Mouse (Mus musculus) kidney, postnatal 36 days (tissue): ENCODE results near the gene Spaca4.

ENCODE experiments used
- DNase-seq, 2 experiments: peaks; one replicate each; pipeline ENCODE4 v3.0.0; 2021 to 2022; ENCODE audit warnings: mixed read lengths in 2 of 2

The Spaca4 gene

DNA sequence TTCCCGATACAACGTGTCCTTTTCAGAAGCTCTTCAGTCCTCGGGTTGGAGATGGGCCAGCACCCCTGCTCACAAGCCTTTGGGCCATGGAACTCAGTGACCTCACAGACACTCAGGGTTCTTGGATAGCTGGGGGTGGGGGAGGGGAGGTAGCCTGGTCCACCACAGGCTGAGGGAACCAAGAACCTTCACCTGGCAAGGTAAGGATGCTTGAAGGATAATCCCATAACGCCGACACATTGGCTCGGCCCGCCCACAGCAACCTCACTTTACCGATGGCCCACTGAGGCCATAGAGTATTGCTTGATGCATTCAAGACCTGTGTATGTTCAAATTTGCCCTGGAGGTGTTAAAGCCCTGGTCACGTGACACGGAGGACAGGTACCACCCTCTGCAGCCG is at the start of gene Spaca4:
Gene Spaca4 (minus strand): TSS at position 101 of the 400 bp plus-strand sequence.
- no peak for DNase-seq

DNA sequence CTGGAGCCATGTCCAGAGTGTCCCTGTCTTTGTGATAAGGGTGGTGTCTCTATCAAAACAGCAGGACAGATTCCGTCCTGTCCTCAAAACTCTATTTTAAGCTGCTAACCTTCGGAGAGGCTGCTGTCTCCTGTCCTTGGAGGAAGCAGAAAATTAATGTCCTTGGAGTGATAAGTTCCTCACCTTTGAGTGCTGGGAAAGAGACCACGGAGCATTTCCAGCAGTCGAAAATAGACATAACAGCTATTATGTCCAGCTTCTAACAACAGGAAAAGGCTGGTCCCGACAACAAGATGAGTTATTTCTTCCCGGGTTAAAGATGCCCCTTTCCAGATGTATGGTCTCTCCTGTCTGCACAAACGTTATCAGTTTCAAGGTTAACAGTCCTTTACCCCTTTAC is 49.6 kb upstream of the Spaca4 start:
- peak in 1 of 2 experiments; percentile 44 for DNase-seq

DNA sequence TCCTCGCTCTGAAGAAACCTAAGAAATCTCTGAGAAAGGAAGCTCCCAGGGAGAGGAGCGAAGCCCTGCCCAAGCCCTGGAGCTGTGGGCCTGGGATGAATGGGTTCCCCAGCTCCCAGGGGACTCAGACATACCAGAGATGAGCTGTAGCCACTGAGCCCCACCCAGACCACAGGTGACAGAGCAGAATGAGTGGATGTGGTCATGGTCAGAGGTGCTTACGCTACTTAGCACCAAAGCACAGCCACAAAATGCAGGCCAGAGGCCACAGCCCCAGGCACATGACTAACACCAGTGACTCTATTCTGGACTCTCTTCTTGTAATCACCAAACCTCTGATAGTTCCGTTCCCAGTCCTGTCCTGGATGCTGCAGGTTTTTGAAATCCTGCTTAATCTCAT is 45.5 kb upstream of the Spaca4 start:
- DNase-seq, result no peak

DNA sequence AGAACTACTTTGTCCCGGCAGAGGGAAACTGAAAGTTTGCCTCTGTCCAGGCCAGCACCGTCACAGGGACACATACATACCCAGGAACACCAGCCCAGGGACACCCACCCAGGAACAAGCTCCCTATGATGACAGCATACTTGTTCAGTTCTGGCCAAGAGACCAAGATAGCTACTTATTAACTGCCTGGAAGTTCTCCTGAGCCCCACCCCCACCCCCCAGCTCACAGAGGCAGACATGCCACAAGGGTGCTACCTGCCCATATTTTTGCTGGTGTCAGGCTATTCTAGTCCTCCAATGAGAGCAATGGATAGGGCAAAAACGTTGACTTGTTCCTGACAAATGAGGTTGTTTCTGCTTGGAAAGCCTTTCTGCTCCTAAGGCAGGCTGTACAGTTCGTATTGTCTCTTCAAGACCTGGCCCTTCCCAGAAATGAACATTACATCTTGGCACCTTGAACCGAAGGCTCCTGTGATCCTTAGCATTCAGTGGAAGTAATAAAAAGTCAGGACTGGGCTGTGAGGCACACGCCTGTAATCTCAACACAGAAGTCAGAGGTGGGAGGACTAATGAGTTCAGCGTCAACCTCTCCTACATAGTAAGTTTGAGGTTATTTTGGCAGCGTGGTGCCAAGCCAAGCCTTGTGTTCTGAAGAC is 44.9 kb upstream of the Spaca4 start:
- DNase-seq, result peak; percentile 20 to 41

DNA sequence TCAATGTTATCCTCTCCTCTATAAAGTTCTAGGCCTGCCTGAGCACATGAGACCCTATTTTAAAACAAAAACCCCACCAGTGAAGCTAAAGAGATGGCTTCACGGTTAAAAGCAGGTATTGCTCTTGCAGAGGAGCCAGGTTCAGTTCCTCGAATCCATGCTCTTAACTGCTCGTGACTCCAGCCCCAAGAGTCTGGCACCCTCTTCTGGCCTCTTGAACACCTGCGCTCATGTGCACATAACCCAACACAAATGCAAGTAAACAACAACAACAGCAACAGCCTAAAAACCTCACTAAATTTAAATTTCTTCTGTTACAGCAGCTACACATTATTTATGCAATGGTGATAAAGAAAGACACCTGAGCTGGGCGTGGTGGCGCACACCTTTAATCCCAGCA is 41.9 kb upstream of the Spaca4 start:
- DNase-seq, result no peak

DNA sequence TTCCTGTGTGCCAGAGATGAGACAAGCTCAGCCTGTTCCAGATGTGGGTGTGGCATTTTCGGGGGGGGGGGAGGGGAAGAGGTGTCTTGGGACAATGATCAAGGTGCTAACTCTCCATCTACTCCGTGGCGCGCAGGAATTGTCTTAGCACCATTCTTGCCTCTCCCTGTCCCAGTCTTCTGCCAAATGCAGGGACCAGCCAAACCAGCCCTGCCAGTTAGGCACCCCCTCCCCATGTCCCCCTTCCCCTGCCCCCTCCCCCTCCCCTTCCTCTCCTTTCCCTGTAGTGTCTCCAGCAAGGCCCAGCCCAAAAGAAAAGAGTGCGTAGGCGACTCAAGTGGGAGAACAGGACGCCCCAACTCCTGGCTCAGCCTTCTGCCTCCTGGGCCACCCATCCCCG is 41.2 kb upstream of the Spaca4 start:
- DNase-seq, result no peak

DNA sequence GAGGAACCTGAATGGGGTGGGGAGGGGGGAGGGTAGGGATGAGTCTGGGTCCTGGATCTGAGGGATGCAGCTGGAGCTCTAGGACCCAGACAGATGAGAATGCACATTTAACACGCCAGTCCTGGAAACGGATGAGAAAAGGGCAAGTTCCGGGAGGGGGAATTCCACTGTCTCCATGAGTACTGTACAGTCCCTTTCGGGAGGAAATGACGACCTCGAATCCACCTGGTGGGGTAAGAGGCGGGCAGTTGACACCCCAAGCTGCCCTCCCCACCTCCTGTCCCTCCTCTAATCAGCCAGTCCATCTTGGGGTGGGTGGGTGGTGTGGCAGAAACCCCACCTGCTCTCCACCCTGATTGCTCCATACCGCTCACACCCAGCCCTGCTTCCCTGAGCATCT is 40.4 kb upstream of the Spaca4 start:
- no peak for DNase-seq

DNA sequence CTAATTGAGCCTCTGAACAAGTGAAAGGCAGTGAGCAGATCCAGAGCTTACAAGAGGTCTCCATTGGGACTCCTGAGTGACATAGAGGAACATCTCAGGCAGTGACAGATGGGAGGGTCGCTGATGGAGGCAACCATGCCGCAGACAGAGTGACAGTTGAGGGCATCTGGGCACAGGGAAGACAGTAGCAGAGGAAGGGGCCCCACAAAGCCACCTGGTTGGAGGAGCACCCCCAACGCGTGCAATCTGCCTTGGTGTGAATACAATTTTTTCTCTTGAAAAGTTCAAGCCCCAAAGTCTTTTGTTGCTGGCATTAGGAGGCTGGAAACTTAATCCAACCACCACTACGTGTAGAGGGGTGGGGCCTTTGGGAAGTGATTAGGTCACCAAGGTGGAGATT is 34.5 kb upstream of the Spaca4 start:
- DNase-seq, result no peak

DNA sequence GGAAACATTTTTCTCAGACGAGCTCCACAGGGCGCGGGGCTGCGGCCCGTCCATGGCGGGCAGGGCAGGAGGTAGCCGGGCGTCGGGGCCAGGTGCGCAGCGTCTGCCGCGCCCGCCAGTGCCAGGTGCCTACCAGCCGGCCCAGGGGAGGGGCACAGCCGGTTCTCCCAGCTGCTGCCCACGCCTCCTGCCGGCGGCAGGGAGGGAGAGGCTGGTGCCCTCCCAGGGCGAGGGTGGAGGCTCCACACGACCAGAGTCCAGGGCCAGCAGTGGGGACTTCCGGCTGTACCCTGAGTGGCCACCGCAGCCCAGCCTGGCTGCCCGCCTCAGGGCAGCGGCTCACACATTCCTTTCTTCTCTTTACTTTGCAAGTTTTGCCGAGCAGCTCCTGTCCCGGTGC is 33.8 kb upstream of the Spaca4 start:
- DNase-seq, result peak; percentile 81 to 86

DNA sequence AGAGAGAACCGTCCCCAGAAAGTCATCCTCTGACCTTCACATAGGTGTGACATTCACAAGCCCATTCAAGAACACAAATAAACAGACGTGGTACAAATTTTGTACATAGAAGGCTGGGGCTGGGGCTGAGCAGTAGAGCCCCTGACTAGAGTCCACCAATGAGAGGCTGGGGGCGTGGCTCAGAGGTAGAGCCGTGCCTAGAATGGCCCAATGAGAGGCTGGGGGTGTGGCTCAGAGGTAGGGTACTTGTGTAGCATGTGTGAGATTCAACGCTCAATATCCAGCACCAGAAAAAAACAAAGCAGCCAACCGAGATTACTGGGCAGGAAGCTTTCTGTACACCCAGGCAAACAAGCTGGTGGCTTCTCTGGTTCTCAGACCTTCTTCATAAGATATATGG is 30.1 kb upstream of the Spaca4 start:
- no peak for DNase-seq

DNA sequence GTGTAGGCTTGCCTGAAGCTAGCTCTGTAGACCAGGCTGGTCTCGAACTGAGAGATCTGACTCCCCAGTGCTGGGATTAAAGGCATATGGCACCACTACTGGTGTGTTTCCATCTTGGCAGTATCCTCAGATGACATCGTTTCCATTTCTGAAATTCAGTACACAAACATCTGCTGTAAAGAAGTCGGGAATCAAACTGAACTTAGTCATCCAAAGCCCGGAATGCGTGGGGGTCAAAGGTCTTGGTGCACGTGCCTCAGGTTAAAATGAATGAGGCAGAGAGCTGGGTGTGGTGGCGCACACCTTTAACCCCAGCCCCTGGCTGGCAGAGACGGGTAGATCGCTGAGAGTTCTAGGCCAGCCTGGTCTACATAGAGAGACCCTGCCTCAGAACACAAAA is 24.5 kb upstream of the Spaca4 start:
- peak; percentile 29 to 50 for DNase-seq

DNA sequence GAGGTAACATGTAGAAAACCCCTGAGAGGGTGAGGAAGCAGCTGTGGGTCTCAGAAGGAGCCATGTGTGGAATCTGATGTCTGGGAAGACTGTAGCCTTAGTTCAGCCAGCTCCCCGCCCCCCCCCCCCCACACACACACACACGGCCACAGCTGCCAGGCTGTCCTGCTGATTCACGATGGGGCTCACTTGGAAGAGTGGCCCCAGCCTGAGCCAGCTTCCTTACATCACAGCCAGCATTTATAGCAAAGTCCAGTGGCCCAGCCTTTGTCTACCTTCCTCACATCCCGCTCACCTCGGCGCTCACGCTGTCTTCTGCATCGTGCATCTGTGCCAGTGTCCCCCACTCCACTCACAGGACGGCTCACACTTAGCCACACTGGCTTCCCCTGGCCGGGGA is 23.8 kb upstream of the Spaca4 start:
- DNase-seq, result no peak

DNA sequence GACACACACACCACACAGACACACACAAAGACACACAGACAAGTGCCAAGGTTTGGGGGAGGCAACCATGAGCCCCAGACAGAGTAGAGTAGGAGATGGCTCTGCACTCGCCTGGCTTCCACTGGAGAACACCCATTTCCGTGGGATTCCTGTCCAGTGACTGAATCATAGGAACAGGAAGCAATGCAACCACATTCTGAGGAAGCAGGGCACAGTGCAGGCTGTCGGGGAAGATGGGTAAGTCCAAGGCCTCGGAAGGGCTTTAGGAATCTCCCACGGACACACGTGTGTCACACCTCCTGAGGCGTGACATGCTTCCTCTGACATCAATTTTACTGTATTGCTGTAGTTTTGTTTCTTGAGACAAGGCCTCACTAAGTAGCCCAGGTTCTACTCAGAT is 22.5 kb upstream of the Spaca4 start:
- DNase-seq, result peak; percentile 25 to 38

DNA sequence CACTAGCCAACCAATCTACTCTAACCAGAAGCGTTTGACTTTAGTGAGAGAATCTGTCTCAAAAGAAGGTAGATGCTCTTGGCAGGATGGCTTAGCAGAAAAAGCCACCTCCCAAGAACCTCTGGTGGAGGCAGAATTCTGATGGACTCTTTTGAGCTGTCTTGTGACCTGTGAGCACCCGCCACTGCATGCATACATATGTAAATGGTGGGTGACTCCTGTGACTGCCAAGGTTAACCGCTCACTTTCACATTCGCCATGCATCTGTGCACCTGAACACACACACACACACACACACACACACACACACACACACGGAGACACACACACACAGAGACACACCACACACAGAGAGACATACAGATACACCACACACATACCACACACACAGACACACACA is 21.8 kb upstream of the Spaca4 start:
- no peak for DNase-seq

DNA sequence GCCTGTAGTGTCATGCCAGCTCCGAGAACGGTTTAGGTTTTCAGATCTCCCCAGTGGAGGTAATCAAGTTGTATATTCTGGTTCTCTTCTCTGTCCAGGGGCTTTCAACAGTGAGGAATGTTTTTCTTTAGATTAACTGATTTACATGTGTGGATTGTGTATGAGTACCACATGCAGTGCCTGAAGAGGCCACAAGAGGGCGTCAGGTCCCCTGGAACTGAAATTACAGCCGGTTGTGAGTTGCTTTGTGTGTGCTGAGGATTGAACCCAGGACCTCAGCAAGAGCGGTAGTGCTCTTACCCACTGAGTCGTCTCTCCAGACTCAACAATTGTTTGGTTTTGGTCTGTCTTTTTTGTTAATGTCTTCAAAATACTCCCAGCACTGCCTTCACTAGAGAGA is 20.9 kb upstream of the Spaca4 start:
- no peak for DNase-seq

DNA sequence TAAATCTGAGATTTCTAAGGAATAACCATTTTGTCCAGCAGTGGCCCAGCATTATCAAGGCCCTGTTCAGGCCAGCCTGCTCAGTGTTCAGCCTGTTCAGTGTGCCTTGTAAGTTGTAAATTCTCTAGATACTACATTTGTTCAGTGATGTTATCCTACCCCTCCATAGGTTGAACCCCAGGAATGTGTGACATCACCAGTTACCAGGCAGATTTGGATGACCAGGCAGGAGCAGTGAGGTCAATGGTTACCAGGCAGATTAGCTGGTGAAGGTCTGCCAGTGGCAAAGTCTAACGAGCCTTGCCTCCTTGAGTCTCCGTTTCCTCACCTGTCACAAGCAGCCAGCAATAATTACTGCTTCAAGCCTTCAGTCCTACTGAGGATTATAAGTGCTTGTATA is 18.8 kb upstream of the Spaca4 start:
- DNase-seq, result peak; percentile 80 to 91

DNA sequence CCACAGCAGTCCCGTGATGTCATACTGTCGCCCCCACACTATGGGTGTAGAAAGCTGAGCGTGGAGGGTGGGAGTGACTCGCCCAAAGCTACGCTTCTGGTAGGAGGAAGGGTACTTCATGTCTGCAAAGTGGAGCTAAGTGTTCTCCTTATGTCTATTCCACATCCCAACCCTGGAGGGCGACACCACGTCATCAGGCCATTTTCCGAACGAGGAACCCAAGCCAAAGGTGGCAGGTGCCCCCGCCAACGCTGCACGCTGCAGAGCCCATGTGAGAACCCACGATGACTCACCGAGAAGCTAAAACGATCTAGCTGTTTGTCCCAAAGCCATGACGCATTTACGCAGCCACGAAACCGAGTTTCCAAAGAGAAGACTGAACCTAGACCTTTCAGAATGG is 16.7 kb upstream of the Spaca4 start:
- DNase-seq, result peak in 1 of 2 experiments; percentile 37

DNA sequence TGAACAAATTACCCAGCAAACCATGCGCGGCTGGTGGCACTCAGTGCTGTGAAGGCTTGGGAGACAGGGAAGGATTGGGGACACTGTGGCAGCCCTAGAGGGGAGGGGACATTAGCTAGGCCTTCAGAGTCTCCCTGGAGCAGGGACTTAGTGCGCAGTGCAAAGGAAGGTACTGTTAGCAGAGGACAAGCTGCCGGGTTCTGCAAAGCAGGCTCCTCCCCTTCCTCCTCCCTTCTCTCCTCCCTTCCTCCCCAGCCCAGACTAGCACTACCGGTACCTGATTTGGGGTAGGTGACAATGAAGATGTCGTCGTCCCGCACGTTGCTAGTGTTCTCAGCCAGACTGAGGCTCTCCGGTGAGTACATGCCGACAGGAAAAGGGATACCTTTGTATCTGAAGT is 16.2 kb upstream of the Spaca4 start:
- no peak for DNase-seq

DNA sequence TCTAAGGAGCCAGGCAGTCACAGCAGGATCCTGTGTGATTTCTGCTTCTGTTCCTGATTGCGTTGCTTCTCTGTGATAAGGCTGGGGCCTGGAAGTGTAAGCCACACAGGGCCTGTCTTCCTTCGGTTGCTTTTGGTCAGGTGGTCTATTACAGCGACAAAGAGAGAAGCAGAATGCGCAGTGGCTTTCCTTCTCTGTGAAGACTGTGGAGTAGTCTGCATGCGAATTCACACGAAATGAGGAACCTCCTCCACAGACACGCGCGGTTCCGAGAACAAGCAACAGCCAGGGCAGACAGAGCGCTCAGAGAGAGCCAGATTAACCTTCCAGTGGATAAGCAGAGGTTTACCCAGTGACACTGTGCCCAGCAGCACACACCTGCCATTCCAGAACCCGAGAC is 15.7 kb upstream of the Spaca4 start:
- no peak for DNase-seq

DNA sequence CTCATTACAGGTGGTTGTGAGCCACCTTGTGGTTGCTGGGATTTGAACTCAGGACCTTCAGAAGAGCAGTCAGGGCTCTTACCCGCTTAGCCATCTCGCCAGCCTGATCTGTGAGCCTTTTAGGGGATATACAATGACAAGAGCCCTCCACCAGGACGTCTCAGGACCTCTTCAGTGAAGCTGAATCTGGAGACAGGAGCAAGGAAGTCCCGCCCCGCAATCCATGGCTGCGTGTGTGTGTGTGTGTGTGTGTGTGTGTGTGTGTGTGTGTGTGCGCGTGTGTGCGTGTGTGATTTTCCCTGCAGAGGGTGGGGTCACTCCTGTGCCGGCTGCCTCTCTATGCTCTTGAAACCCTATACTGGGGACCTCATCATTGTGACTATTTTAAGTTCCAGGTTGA is 14.2 kb upstream of the Spaca4 start:
- no peak for DNase-seq

DNA sequence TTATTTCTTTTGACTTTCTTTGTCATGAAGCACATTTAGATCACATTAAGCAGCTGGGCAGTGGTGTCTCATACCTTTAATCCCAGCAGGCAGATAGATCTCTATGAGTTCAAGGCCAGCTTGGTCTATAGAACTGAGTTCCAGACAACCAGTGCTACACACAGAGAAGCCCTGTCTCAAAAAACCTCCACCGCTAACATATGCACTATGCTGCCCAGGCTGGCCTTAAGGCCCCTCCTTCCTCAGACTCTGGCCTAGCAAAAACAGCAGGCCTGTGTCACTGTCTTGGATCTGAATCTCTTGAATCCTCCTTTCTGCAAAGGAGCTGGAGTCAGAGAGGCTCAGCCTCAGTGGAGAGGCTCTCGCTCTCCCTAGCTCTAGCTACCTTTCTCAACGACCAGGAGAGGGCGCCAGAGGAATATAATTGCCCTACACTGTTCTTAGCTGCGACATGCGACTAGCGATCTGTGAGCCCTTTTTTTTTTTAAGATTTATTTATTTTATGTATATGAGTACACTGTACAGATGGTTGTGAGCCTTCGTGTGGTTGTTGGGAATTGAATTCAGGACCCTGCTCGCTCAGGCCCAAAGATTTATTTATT is 13.7 kb upstream of the Spaca4 start:
- peak; percentile 89 to 94 for DNase-seq

DNA sequence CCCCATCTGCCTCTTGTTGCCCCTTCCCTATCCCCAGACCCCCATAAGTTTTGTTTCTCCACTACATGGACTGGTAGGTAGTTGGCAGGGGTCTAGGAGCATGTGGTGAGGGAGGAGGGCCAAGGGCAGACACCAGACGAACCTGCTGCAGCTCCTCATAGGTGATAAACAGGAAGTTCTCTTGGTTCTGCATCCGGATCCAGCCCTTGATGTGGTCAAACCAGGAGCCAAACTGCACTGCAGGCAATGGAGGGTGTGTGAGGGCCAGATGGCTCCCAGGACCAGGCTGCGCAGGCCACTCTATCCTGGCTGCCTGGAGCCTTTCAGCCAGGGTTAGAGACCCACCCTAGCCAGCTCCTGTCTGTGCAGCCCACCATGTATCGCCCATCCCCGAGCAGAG is 7.9 kb upstream of the Spaca4 start:
- DNase-seq, result no peak

DNA sequence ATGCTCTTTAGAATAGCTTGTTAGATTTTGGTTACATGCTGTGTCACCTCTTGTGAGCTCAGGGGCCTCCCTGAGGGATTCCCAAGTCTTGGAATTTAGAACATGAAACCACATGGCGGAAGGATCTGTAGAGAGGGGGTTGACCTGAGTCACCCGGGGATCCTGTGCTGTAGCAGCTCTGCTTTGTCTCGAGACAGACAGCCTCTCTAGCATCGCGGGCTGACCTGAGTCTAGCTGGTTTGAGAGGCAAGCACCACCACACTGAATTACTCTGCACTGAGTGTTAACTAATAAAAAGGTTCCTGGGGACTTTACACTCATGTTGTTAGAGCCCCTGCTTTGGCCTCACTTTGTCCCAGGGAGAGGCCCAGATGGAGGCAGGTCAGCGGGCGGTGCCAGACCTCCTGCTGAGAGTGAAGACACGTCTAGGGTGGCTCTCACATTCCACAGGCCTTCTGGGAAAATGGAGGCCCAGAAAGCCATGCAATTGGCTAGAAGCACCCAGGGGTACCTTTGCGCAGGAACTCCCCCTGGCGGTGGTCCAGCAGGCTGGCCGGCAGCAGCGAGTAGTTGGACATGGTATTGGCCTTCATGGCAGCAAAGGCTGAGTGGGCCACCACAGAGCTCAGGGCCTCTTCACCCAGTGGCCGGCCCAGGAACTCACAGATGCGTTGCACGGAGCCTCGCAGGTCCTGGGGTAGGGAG is 5.3 kb upstream of the Spaca4 start:
- peak; percentile 49 to 77 for DNase-seq

DNA sequence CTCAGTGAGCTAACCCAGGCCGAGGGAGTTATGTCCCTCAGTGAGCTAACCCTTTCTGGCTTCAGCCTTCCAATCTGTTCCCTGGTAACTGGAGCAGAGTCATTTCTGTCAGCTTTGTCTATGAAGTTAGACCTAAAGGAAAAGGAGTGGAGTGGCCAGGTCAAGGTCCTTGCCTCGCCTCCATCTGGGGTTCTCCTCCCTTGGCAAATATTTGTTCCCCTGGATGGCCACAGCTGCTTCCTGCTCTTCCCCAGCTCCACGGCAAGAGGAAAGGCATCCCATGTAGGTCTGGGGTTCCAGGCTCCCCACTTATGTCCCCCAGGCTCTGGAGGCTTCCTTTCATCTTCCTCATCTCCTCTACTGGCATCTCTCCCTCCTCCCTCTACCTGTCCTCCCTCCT is 2.0 kb upstream of the Spaca4 start:
- DNase-seq, result no peak

DNA sequence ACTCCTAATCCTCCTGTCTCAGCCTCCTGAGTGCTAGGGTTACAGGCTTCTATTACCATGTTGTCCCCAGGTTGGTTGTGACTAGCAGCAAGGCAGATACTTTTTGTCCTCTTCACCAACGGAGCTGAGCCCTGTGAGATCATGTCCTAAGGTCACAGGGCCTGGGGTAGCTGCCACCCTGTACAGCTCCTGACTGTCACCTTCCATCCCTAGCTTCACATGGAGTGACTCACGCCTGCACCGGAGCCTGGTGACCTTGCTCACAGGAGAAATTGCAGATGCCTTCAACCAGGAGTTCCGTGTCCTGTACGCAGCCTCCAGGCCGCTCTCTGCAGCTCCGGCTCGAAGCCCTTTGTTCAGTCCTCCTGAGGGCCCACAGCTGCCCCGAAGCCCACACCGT is 806 bp upstream of the Spaca4 start:
- DNase-seq, result no peak
